Mouse (Mus musculus): ENCODE results near the gene Zbtb3. TPM values are rescaled to one million over a fixed set of nuclear protein-coding genes. Genes with fewer than 3 reads are reported as not detected.

Gene Zbtb3
- polyA plus RNA-seq, 1 experiment from 2014 or later, result 3.5 TPM

GRCm38 (mm10) chr19:8773409-8773808, 28.9 kb upstream of the Zbtb3 start:
- Histone ChIP-seq H3K4me2 (peak overlapping the region; percentile 91), H3K4me3 (peak overlapping the region; percentile 89), H3K27me3 (no peaks in the 10 kb centered on the region), H3K4me1 (replicated peaks) (peaks cover 30% of the 10 kb centered on the region), H3K36me3 (peaks cover 33% of the 10 kb centered on the region), H3K27ac (peak overlapping the region; percentile 100), H3K9ac (peak overlapping the region; percentile 96), H3K9me3 (replicated peaks) (no peaks in the 10 kb centered on the region)
- no peak for ATAC-seq (replicated peaks; ENCODE audit: insufficient number of reproducible peaks, insufficient read depth, low FRiP score, low read depth)
- WGBS, result 41% methylated on average over 6 of the region's 6 CpGs

GRCm38 (mm10) chr19:8774086-8774835, 28.1 kb upstream of the Zbtb3 start, which contains the start of gene Tmem179b:
TSS of gene Tmem179b (minus strand) at chr19:8774467.
- peak within 1 kb of the TSS; percentile 89 for H3K4me3 ChIP-seq
- peak within 1 kb of the TSS; percentile 96 for H3K9ac ChIP-seq
- ATAC-seq (replicated peaks; ENCODE audit: insufficient number of reproducible peaks, insufficient read depth, low FRiP score, low read depth), result peak; percentile 88
- under 1% methylated on average over 62 of the region's 68 CpGs for WGBS
- peaks cover 28% of the 10 kb centered on the region for H3K36me3 ChIP-seq
- H3K4me1 ChIP-seq (replicated peaks), result peaks cover 30% of the 10 kb centered on the region
- H3K4me2 ChIP-seq, result peak within 1 kb of the TSS; percentile 91
- peak within 1 kb of the TSS; percentile 100 for H3K27ac ChIP-seq
- no peaks in the 10 kb centered on the region for H3K27me3 ChIP-seq
- H3K9me3 ChIP-seq (replicated peaks), result no peaks in the 10 kb centered on the region

DNA sequence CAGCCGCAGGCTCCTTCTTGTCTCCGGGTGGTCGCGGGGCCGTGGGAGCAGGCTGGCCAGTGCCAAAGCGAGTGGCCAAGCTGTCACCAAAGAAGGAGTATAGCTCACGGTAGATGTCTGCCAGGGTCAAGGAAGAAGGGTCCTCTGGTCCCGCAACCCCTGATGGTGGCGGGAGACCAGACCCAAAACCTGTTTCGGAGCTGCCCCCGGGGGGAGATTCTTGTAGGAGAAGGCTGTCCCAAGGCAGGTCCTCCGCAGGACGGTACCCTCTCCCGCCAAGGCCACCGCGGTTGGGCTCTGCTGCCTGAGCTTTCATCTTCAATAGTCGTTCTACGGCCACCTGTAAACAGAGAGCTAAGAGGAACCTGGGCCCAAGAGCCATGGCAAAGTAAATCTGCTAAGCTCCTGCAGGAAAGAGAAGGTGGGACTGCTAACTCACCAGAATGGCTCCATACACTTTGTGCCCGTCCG, 27.4 kb upstream of the Zbtb3 start:
- no peak; the same call in 1 of the 2 replicates for ATAC-seq (replicated peaks; ENCODE audit: insufficient number of reproducible peaks, insufficient read depth, low FRiP score, low read depth)

GRCm38 (mm10) chr19:8786008-8786781, 16.2 kb upstream of the Zbtb3 start, which contains the start of gene Taf6l:
TSS of gene Taf6l (minus strand) at chr19:8786417.
- Histone ChIP-seq H3K27ac (peak within 1 kb of the TSS; percentile 83), H3K27me3 (no peaks in the 10 kb centered on the region), H3K4me1 (replicated peaks) (peaks cover 12% of the 10 kb centered on the region), H3K4me2 (peak within 1 kb of the TSS; percentile 69), H3K9me3 (replicated peaks) (no peaks in the 10 kb centered on the region), H3K9ac (peak within 1 kb of the TSS; percentile 68), H3K4me3 (peak within 1 kb of the TSS; percentile 76), H3K36me3 (peaks cover 24% of the 10 kb centered on the region)
- 1% methylated on average over 32 of the region's 32 CpGs for WGBS
- ATAC-seq (replicated peaks; ENCODE audit: insufficient number of reproducible peaks, insufficient read depth, low FRiP score, low read depth), result peak; percentile 98

More for the DNA sequence above, 27.4 kb upstream of the Zbtb3 start:
- Histone ChIP-seq H3K9me3 (replicated peaks) (no peaks in the 10 kb centered on the region), H3K9ac (peak overlapping the region; percentile 96), H3K36me3 (peaks cover 21% of the 10 kb centered on the region), H3K4me2 (peak overlapping the region; percentile 91), H3K4me3 (peak overlapping the region; percentile 89), H3K27me3 (no peaks in the 10 kb centered on the region), H3K4me1 (replicated peaks) (peaks cover 30% of the 10 kb centered on the region), H3K27ac (peak overlapping the region; percentile 100)
- WGBS, result 5% methylated on average over 20 of the region's 20 CpGs

GRCm38 (mm10) chr19:8788521-8788920, 13.8 kb upstream of the Zbtb3 start:
- ATAC-seq (replicated peaks; ENCODE audit: insufficient number of reproducible peaks, insufficient read depth, low FRiP score, low read depth), result no peak
- peaks cover 18% of the 10 kb centered on the region for H3K36me3 ChIP-seq
- no peak overlapping the region for H3K4me3 ChIP-seq
- H3K9me3 ChIP-seq (replicated peaks), result no peaks in the 10 kb centered on the region
- no peaks in the 10 kb centered on the region for H3K27me3 ChIP-seq
- 43% methylated on average over 3 of the region's 3 CpGs for WGBS
- no peak overlapping the region for H3K4me2 ChIP-seq
- no peak overlapping the region for H3K9ac ChIP-seq
- peaks cover 12% of the 10 kb centered on the region for H3K4me1 ChIP-seq (replicated peaks)
- no peak overlapping the region for H3K27ac ChIP-seq

DNA sequence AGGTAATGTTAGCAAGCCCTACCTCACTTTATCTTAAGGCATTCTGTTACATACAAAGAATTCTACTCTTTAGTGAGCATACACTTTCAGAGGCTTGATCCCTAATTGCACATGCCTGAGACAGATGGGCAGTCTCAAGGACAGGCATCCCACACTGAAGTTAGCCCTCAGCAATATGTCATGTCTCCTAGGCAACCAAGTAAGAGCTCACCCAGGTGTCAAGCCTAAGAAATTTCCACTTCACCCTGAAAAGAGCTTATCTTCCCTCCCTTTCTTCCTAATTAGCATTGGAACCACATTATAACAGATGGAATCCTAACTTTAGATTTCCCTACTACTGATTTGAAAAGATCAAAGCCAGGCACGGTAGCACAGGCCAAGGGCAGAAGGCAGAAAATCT, 13.2 kb upstream of the Zbtb3 start:
- no peak overlapping the region for H3K4me3 ChIP-seq
- ATAC-seq (replicated peaks; ENCODE audit: insufficient number of reproducible peaks, insufficient read depth, low FRiP score, low read depth), result no peak
- H3K4me1 ChIP-seq (replicated peaks), result peaks cover 12% of the 10 kb centered on the region
- H3K4me2 ChIP-seq, result no peak overlapping the region
- H3K27ac ChIP-seq, result no peak overlapping the region
- peaks cover 24% of the 10 kb centered on the region for H3K36me3 ChIP-seq
- no peaks in the 10 kb centered on the region for H3K27me3 ChIP-seq
- WGBS, result 38% methylated on average over 1 of the region's 1 CpGs
- no peak overlapping the region for H3K9ac ChIP-seq
- no peaks in the 10 kb centered on the region for H3K9me3 ChIP-seq (replicated peaks)

DNA sequence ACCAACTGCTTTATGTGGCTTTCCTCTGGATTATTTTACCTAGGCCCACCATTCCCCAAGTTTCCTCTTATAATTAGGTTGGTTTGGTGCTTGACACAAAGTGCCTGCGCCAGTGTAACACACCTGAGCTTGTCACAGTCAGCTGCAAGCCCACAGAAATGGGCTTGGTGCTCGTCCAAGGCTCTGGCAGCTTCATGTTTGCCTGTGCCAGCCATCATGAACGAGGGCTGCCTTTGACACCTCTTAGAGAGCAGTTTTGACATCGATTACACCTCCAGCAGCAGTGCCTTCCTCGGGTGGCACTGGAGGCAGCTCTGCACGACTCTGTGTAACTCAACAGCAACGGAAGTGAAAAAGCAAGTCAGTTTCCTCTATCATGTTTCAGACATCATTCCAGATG, 12.2 kb upstream of the Zbtb3 start:
- H3K4me1 ChIP-seq (replicated peaks), result peaks cover 10% of the 10 kb centered on the region
- H3K27me3 ChIP-seq, result no peaks in the 10 kb centered on the region
- no peak overlapping the region for H3K4me2 ChIP-seq
- no peaks in the 10 kb centered on the region for H3K9me3 ChIP-seq (replicated peaks)
- H3K27ac ChIP-seq, result no peak overlapping the region
- H3K4me3 ChIP-seq, result no peak overlapping the region
- no peak overlapping the region for H3K9ac ChIP-seq
- peaks cover 34% of the 10 kb centered on the region for H3K36me3 ChIP-seq
- WGBS, result 72% methylated on average over 7 of the region's 7 CpGs
- ATAC-seq (replicated peaks; ENCODE audit: insufficient number of reproducible peaks, insufficient read depth, low FRiP score, low read depth), result no peak

DNA sequence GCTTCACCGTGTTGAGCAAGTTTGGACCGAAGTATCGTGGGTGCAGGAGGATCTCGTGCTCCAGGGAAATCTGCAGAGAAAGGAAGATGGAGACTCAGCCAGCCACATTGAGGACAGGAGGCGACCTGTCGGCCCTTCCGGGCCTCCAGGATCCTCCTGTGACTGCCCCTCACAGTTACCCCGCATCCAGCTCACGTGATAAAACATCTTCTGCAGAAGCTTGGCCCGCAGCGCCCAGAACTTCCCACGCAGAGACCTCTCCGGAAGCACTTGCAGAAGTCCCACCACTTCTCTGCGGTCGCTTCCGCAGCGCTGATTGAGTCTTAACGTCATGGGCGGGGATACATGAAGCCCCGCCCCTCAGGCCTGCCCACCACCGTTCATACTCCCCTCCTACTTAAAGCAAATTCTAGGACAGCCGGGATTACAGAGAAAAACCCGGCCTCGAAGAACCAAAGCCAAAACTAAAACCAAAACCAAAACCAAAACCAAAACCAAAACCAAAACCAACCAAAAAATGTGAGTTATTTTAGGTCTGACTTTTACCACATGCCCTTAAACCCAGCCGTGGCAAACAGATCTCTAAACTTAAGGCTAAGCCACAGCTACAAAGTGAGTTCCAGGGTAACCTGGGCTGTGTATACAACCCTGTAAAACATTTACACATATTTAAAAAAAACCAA, 4.0 kb upstream of the Zbtb3 start, which contains the start of gene Polr2g:
Gene Polr2g (minus strand): TSS at position 314 of the 683 bp plus-strand sequence.
- Histone ChIP-seq H3K4me1 (replicated peaks) (peaks cover 19% of the 10 kb centered on the region), H3K36me3 (peaks cover 21% of the 10 kb centered on the region), H3K9me3 (replicated peaks) (no peaks in the 10 kb centered on the region), H3K27ac (peak within 1 kb of the TSS; percentile 68), H3K4me3 (peak within 1 kb of the TSS; percentile 89), H3K27me3 (no peaks in the 10 kb centered on the region), H3K4me2 (peak within 1 kb of the TSS; percentile 72), H3K9ac (peak within 1 kb of the TSS; percentile 85)
- WGBS, result 2% methylated on average over 25 of the region's 25 CpGs
- peak; percentile 76 for ATAC-seq (replicated peaks; ENCODE audit: insufficient number of reproducible peaks, insufficient read depth, low FRiP score, low read depth)

DNA sequence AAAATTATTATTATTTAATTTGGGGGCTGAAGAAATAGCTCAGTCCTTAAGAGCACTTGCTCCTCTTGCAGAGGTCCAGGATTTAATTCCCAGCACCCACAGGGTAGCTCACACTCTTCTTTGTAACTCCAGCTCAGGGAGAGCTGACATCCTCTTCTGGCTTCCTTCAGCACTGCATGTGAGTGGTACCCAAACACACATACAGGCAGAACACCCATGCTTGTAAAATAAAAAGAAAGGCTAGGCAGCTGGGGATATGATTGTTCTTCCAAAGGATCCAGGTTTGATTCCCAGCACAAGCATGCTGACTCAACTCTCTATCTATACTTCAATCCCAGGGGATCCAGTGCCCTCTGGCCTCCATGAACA, 3.4 kb upstream of the Zbtb3 start:
- ATAC-seq (replicated peaks; ENCODE audit: insufficient number of reproducible peaks, insufficient read depth, low FRiP score, low read depth), result no peak
- Histone ChIP-seq H3K27me3 (no peaks in the 10 kb centered on the region), H3K36me3 (peaks cover 16% of the 10 kb centered on the region), H3K9me3 (replicated peaks) (no peaks in the 10 kb centered on the region), H3K4me1 (replicated peaks) (peaks cover 21% of the 10 kb centered on the region), H3K4me3 (peak overlapping the region; percentile 89), H3K27ac (no peak overlapping the region), H3K9ac (no peak overlapping the region), H3K4me2 (peak overlapping the region; percentile 72)

DNA sequence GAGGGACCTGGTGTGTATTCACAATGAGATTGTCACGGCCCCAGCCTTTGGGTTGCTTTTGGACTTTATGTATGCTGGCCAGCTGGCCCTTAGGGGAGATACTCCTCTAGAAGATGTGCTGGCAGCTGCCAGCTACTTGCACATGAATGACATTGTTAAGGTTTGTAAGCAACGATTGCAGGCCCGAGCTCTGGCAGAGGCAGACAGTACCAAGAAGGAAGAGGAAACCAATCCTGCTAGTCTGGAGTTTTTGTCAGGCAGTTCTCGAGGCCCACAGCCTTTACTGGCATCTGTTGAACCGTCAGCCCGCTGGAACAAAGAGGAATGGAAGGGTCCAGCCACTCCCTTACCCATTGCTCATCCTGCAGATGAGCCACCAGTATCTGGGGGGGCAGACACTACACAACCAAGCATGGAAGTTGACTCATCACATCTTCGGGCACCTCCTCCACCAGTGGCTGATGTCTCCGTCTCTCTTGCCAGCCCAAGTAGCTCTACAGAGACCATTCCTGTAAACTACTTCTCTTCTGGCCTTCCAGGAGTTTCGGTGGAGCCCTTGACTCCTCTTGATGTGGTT, 937 bp downstream of the Zbtb3 start:
- peak overlapping the region; percentile 65 for H3K4me2 ChIP-seq
- peak overlapping the region; percentile 71 for H3K4me3 ChIP-seq
- H3K9me3 ChIP-seq (replicated peaks), result no peaks in the 10 kb centered on the region
- peak overlapping the region; percentile 62; the same call in 1 of the 2 replicates for H3K9ac ChIP-seq
- ATAC-seq (replicated peaks; ENCODE audit: insufficient number of reproducible peaks, insufficient read depth, low FRiP score, low read depth), result no peak
- peaks cover 12% of the 10 kb centered on the region for H3K4me1 ChIP-seq (replicated peaks)
- no peaks in the 10 kb centered on the region for H3K27me3 ChIP-seq
- WGBS, result 87% methylated on average over 9 of the region's 9 CpGs
- peaks cover 30% of the 10 kb centered on the region for H3K36me3 ChIP-seq
- H3K27ac ChIP-seq, result peak overlapping the region; percentile 87; the same call in 1 of the 2 replicates

All from heart, embryonic 15.5 days (tissue).